Mouse (Mus musculus): ENCODE data around the gene Zfp536.

DNA sequence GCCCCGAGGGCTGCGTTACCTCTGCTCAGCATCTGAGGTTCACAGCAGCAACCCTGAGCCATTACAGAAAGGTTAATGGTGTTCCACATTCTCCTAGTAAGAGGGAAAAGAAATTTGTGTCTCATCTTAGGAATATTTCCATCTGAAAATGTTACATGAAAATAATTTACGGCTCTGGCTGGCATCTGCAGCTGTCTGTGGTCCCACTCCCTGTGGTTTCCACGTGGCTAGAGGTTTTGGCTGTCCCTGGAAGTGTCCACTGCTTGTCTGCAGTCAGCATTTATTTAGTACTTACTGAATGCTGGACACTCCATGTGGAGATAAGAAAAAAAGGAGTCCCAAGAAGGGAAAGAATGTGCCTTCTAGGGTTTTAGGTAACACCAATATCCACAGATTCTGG lies 15.3 kb upstream of the Zfp536 start:
- no peak for TF ChIP-seq POLR2A (IDR thresholded peaks at IDR 0.05; ENCODE audit: insufficient read depth, low read depth, low read length)
- no peak for TF ChIP-seq CTCF (IDR thresholded peaks at IDR 0.05)

All from heart, adult 2 months (tissue).